Mouse (Mus musculus) layer of hippocampus, adult 11-12 months (tissue): ENCODE data around the gene Ptprs.

Source experiments
- DNase-seq: peaks from one replicate; pipeline ENCODE4 v3.0.0; 2022; ENCODE audit warnings: low spot score

Gene Ptprs

DNA sequence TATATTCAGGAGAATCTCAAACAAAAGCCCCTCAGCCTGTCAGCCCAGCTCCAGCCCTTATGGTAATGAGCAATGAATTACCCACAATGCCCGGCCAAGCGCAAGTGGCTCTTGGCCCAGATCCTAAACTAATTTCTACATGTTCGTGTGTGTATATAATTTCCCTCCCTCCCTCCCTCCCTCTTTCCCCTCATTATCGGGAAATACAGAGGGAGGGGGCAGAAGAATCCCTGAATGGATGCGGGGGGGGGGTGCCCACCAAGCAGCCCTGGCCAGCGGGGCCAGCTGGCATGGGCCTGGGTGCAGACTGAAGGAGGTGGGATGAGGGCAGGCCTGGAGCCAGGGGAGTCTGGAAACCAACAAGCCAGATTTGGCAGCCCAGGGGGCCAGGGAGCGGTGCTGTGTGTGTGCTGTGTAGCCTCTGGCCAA, 8.8 kb downstream of the Ptprs start:
- peak; percentile 61 for DNase-seq

DNA sequence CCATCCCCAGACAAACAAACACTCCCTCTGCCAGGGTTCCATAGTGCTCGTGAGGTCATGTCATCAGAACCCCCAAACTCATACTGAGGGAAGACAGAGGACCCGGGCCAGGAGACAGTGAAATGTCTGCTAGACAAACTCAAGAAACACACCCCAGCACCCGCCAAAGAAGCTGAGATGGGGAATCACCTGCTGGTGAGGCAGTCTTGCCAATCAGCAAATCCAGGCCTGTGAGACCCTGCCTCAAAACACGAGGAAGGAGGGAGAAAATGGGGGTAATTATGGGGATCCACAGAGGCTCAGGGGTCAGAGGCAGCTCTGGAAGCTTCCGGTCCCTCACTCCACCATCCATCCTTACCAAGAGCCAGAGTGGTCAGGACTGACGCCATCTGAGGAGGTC, 9.5 kb downstream of the Ptprs start:
- no peak for DNase-seq

GRCm38 (mm10) chr17:56464817-56465216, 11.5 kb downstream of the Ptprs start:
- DNase-seq, result no peak

DNA sequence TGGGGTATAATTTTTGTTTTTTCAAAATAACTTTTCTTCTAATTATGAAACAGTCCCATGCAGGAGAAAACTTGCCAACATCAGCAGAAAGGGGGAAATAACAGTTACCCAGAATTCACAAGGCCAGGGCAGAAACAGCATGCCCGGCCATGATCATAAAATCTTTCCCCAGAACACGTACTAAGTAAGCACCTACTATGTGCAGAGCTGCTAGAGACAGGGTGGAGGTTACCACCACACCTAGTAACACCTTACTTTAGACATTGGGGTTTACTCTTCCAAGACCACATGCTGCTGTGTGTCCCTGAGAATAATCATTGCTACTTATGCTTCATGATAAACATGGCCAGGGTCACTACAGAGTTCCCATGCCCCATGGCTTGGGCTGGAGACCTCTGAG, 11.9 kb downstream of the Ptprs start:
- no peak for DNase-seq

DNA sequence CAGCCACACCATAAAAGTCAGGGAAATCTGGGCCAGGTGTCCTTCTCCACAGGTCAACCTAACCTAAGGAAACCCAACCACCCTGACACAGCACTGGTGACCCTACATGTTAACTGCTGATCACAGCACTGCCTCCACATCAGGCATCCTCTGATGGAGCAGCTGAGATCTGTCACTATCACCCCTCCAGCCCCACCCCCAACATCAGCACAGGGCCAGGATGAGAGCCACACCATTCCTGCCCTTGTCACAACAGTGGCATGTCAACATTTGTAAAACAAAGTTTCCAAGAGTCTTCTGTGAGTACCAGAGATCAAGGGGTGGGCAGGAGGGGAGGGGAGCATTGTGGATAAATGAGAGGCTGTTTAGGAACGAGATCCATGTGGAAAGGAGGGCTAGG, 12.8 kb downstream of the Ptprs start:
- no peak for DNase-seq

DNA sequence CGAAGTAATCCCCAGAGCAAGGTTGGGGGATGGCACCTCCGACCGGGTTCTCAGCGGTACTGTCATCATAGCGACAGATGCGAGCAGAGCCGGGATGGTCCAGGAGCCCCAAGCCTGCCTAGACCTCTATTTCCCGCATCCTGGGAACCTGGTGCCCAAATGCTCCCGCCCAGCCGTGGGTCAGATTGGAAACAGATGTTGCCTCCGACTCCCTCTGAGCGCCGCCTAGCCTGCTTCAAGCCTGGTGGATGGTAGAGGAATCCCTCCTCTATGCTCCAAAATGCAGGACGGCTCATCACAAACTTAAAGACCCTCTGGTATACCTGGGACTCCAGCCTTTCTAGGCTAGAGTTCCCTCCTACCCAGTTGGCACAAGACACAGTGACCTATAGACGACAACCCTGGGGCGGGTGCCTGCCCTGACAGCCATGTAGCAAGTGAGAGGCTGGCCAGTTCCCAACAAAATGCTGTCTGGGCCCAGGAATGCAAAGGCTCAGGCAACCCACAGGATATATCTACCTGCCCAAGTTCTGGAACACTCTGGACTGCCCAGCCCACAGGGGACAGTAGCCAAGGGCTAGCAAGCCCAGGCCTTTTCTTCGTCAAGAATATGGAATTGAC, 13.3 kb downstream of the Ptprs start:
- DNase-seq, result no peak

DNA sequence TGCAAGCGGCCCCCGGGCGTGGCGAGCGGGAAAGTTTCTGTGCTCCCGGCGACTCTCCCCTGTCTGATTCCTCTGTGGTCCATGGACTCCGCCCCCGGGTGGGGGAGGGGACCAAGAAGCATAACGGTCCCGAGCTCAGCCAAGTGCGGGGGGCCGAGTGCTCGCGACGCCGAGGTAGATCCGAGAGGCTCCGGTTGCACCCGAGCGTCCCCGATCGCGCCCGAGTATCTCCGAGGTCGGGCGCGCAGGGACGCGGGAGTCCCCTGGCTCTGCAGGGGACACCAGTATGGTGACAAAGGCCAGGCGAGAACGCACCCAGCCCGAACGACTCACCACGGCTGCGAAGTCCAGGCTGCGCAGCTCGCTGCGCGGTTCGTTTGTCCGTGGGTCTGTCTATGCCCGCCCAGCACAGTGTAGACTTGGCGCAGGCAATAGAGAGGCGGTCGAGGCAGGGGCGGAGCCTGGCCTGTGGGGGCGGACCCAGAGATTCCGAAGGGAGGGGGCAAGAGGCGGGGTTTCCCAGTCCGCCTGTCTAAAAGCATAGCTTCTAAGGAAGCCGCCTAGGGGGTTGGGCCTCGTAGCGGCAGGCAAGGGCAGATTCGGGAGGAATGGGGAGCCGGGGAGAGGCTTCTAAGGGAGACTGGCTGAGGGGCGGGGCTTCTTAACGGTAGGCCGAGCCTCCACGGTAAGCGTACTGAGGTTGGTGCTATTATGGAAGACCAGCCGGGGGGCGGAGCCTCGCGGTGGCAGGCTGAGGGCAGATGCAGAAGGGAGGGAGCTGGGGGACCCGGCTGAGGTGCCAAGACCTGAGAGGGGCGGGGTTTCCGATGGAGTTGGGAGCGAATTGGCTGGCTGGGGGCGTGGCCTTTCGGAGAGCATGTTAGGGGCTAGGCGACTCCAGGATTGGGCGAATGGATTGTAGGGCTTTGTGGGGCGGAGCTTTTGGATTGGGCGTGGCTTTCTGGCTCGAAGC, 14.2 kb downstream of the Ptprs start:
- peak; percentile 97 for DNase-seq

GRCm38 (mm10) chr17:56460876-56461275, 15.4 kb downstream of the Ptprs start:
- no peak for DNase-seq

DNA sequence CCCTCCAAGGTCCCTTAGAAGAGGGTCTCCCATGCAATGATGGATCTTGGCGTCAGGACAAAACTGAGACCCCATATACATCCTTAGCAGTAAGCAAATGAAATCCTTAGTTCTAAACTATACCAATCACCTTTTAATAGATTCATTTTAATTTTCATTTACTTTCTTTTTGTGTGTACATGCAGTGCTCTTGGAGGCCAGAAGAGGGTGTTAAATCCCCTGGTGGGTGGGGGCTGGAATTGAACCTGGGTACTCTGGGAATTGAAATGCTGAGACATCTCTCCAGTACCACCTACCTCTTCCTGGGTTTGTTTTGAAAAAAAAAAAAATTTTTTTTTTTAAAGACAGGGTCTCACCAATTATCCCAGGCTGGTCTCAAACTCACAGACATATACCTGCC, 18.8 kb downstream of the Ptprs start:
- no peak for DNase-seq

DNA sequence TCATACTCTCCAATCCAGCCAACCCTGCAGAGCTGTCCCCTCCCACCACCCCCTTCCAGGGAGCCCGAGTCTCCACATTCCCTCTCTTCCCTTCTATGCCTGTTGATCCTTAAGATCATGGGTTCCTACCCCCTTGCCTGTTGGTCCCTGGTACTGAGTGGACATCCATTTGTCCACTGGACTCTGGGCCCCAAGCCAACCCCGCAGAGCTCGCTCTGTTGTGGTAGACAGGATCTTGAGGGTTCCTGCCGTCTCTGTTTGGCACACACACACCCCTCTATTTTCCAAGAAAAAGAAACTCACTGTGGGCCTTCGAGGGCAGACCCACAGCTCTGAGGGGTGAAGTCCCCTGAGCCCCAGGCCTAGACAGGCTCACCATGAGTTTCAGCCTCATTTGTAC, 19.9 kb downstream of the Ptprs start:
- DNase-seq, result no peak

DNA sequence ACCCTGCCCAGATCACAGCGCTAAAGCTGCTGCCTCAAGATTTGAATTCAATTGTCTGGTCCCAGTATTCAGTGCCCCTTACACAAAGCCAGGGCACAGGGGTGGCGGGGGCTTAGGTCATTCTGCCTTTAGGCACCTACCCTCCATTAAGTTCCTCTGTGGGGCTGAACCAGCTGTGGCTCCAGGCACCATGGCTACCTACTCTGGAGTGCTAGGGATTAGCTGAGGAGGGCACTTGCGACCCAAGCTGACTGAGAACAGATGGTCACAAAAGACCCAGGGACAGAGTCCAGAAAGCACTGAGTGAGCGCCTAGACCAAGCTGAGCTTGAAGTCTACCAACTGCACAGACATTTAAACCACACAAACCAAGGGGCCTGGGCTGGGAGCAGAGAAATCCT, 22.6 kb downstream of the Ptprs start:
- no peak for DNase-seq

DNA sequence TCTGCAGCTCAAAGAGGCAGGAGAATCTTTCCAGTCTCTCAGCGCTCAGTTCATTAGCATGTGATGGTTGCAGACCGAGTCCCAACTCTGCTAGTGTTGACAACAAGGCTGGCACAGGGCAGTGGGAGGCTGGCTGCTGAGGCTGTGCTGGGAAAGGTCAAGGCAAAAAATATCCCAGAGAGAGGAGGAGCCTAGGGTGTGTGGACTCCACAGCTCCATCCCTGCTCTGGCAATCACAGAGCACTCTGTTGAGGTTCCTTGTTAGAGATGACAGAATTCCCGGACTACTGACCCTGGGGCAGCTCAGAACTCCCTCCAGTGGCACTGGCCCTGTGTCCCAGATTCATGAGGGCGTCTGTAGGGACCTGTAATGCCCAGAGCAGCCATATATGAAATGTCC, 23.0 kb downstream of the Ptprs start:
- DNase-seq, result no peak

DNA sequence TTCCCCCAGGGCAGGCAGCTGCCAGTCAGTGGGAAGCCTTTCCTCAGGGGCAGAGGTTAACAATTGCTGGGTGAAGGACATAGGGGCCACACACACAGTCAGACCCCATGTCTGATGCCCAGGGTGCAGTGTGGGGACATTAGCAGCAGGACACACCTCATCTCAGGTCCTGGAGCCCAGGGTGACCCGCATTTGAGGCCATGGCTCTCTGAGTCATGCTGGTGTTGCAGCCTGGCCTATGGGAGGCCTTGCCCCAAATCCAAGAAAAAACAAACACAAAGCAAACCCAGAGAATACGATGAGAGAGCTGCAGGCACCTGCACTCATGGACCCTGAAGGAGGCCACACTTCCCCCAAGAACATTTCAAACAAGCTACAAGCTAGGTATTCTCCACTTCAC, 28.6 kb downstream of the Ptprs start:
- DNase-seq, result no peak

- DNase-seq, result peak; percentile 62
Measured at GRCm38 (mm10) chr17:56445397-56445796, 30.9 kb downstream of the Ptprs start.

GRCm38 (mm10) chr17:56444771-56445170, 31.5 kb downstream of the Ptprs start:
- DNase-seq, result no peak

- DNase-seq, result no peak
Measured at GRCm38 (mm10) chr17:56443341-56443795, 32.9 kb downstream of the Ptprs start.

GRCm38 (mm10) chr17:56442316-56442715, 34.0 kb downstream of the Ptprs start:
- no peak for DNase-seq

DNA sequence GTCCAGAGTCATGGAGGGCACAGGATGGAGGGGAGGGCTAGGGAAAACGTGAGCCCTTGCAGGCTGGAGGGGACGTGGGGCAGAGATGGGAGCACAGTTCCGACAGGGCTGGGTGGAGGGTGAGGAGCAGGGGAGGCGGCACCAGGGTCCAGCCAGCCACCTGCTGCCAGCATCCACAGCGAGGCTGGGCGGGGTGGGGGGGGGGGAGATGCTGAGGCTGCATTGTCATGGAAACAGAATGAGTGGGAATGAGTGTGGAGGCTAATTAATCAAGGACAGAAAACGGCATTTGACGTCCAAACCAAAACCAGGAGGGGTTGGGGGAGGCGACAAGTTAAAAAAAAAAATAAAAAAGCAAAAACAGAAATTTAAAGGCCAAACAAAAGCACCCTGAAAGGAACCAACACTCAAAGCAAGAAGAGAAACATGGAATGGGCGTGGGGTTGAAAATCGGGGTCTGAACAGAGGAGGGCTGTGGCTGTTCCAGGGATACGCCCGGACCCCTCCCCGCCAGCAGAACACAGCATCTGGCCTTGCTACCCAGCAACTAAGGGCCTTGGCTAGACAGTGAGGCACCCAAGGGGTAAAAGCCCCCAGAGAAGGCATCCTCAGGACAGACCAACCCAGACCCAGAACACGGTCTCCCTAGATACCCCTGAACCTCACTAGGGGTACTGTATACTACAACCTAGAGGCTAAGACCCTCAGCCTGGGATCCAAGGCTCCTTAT, 36.4 kb downstream of the Ptprs start:
- no peak for DNase-seq

GRCm38 (mm10) chr17:56431582-56431981, 44.7 kb downstream of the Ptprs start:
- DNase-seq, result no peak

GRCm38 (mm10) chr17:56427857-56428256, 48.4 kb downstream of the Ptprs start:
- no peak for DNase-seq

- no peak for DNase-seq
Measured at GRCm38 (mm10) chr17:56425941-56426340, 50.3 kb downstream of the Ptprs start.

- DNase-seq, result peak; percentile 74
Measured at GRCm38 (mm10) chr17:56425584-56425914, 50.7 kb downstream of the Ptprs start.
